Mouse (Mus musculus): ENCODE measurements around the gene Traf1. TPM values are rescaled to one million over a fixed set of nuclear protein-coding genes. Genes with fewer than 3 reads are reported as not detected.

Traf1 gene
- polyA plus RNA-seq, 1 experiment = 2.4 TPM

GRCm38 (mm10) chr2:34909719-34910118 is 51.9 kb downstream of the Traf1 start:
- no peak for DNase-seq (ENCODE audit: low read depth)
- no peak for TF ChIP-seq POLR2A (IDR thresholded peaks at IDR 0.05; ENCODE audit: borderline replicate concordance, extremely low read depth, insufficient read depth, insufficient read length, poor library complexity, severe bottlenecking)
- no peak for TF ChIP-seq CTCF (IDR thresholded peaks at IDR 0.05; ENCODE audit: borderline replicate concordance, extremely low read depth, insufficient read depth, insufficient read length)

- DNase-seq (ENCODE audit: low read depth) = peak; percentile 12
- no peak for TF ChIP-seq POLR2A (IDR thresholded peaks at IDR 0.05; ENCODE audit: borderline replicate concordance, extremely low read depth, insufficient read depth, insufficient read length, poor library complexity, severe bottlenecking)
- TF ChIP-seq CTCF (IDR thresholded peaks at IDR 0.05; ENCODE audit: borderline replicate concordance, extremely low read depth, insufficient read depth, insufficient read length) = no peak
These were observed 54.5 kb downstream of the Traf1 start for GRCm38 (mm10) chr2:34906861-34907604.

GRCm38 (mm10) chr2:34906426-34906825 is 55.1 kb downstream of the Traf1 start:
- DNase-seq (ENCODE audit: low read depth) = no peak
- TF ChIP-seq CTCF (IDR thresholded peaks at IDR 0.05; ENCODE audit: borderline replicate concordance, extremely low read depth, insufficient read depth, insufficient read length) (no peak), POLR2A (IDR thresholded peaks at IDR 0.05; ENCODE audit: borderline replicate concordance, extremely low read depth, insufficient read depth, insufficient read length, poor library complexity, severe bottlenecking) (no peak)

- TF ChIP-seq POLR2A (IDR thresholded peaks at IDR 0.05; ENCODE audit: borderline replicate concordance, extremely low read depth, insufficient read depth, insufficient read length, poor library complexity, severe bottlenecking) (no peak), CTCF (IDR thresholded peaks at IDR 0.05; ENCODE audit: borderline replicate concordance, extremely low read depth, insufficient read depth, insufficient read length) (no peak)
- DNase-seq (ENCODE audit: low read depth) = peak; percentile 99
These were observed 56.6 kb downstream of the Traf1 start for GRCm38 (mm10) chr2:34904849-34905542.

- peak; percentile 8 for DNase-seq (ENCODE audit: low read depth)
- TF ChIP-seq POLR2A (IDR thresholded peaks at IDR 0.05; ENCODE audit: borderline replicate concordance, extremely low read depth, insufficient read depth, insufficient read length, poor library complexity, severe bottlenecking) (no peak), CTCF (IDR thresholded peaks at IDR 0.05; ENCODE audit: borderline replicate concordance, extremely low read depth, insufficient read depth, insufficient read length) (no peak)
These were observed 57.7 kb downstream of the Traf1 start for GRCm38 (mm10) chr2:34903652-34904405.

- TF ChIP-seq POLR2A (IDR thresholded peaks at IDR 0.05; ENCODE audit: borderline replicate concordance, extremely low read depth, insufficient read depth, insufficient read length, poor library complexity, severe bottlenecking) (no peak), CTCF (IDR thresholded peaks at IDR 0.05; ENCODE audit: borderline replicate concordance, extremely low read depth, insufficient read depth, insufficient read length) (no peak)
- DNase-seq (ENCODE audit: low read depth) = no peak
These were observed 58.4 kb downstream of the Traf1 start for GRCm38 (mm10) chr2:34903191-34903590.

- TF ChIP-seq CTCF (IDR thresholded peaks at IDR 0.05; ENCODE audit: borderline replicate concordance, extremely low read depth, insufficient read depth, insufficient read length) = no peak
- TF ChIP-seq POLR2A (IDR thresholded peaks at IDR 0.05; ENCODE audit: borderline replicate concordance, extremely low read depth, insufficient read depth, insufficient read length, poor library complexity, severe bottlenecking) = no peak
- no peak for DNase-seq (ENCODE audit: low read depth)
These were observed 58.8 kb downstream of the Traf1 start for GRCm38 (mm10) chr2:34902731-34903130.

GRCm38 (mm10) chr2:34901726-34902125 is 59.8 kb downstream of the Traf1 start:
- TF ChIP-seq POLR2A (IDR thresholded peaks at IDR 0.05; ENCODE audit: borderline replicate concordance, extremely low read depth, insufficient read depth, insufficient read length, poor library complexity, severe bottlenecking) (no peak), CTCF (IDR thresholded peaks at IDR 0.05; ENCODE audit: borderline replicate concordance, extremely low read depth, insufficient read depth, insufficient read length) (no peak)
- no peak for DNase-seq (ENCODE audit: low read depth)

- peak; percentile 7 for DNase-seq (ENCODE audit: low read depth)
- TF ChIP-seq POLR2A (IDR thresholded peaks at IDR 0.05; ENCODE audit: borderline replicate concordance, extremely low read depth, insufficient read depth, insufficient read length, poor library complexity, severe bottlenecking) (no peak), CTCF (IDR thresholded peaks at IDR 0.05; ENCODE audit: borderline replicate concordance, extremely low read depth, insufficient read depth, insufficient read length) (no peak)
These were observed 61.2 kb downstream of the Traf1 start for GRCm38 (mm10) chr2:34900412-34900811.

GRCm38 (mm10) chr2:34899682-34900081 is 61.9 kb downstream of the Traf1 start:
- no peak for TF ChIP-seq CTCF (IDR thresholded peaks at IDR 0.05; ENCODE audit: borderline replicate concordance, extremely low read depth, insufficient read depth, insufficient read length)
- TF ChIP-seq POLR2A (IDR thresholded peaks at IDR 0.05; ENCODE audit: borderline replicate concordance, extremely low read depth, insufficient read depth, insufficient read length, poor library complexity, severe bottlenecking) = no peak

GRCm38 (mm10) chr2:34897820-34898219 is 63.8 kb downstream of the Traf1 start:
- no peak for DNase-seq (ENCODE audit: low read depth)
- TF ChIP-seq POLR2A (IDR thresholded peaks at IDR 0.05; ENCODE audit: borderline replicate concordance, extremely low read depth, insufficient read depth, insufficient read length, poor library complexity, severe bottlenecking) (no peak), CTCF (IDR thresholded peaks at IDR 0.05; ENCODE audit: borderline replicate concordance, extremely low read depth, insufficient read depth, insufficient read length) (peak; percentile 50; the same call in 1 of the 2 replicates)

More at GRCm38 (mm10) chr2:34899682-34900081, 61.9 kb downstream of the Traf1 start:
- DNase-seq (ENCODE audit: low read depth) = no peak

Data from brain, embryonic 14.5 days (tissue).